Mouse (Mus musculus): ENCODE measurements at regions not wholly inside any gene's neighbourhood (a gene's known extent, or its start where the extent isn't known, plus 50 kb on each side); places are given as distances from the start of the nearest gene placed in this dataset.
A peak's percentile ranks its signal among the peaks of the same experiment; 100 is the strongest.

DNA sequence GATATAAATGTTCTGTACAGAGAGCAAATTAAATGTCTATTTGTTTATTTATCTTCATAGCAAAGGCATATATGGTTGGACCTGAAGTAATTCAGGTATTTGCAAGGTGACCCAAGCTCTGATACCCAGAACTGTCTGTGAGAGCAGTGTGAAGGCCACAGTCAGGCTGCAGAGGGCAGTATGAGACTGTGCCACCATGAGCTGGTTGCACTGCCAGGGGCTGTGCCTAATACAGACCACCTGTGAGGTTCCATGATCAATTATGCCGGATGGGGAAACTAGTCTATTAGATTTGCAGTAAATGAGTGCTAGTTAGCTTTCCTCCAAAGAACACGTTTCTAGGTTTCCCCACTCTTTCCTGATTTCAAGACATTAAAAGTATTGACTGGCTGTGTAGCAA, 207.5 kb downstream of the C1d start:
- DNase-seq = peak; percentile 37

DNA sequence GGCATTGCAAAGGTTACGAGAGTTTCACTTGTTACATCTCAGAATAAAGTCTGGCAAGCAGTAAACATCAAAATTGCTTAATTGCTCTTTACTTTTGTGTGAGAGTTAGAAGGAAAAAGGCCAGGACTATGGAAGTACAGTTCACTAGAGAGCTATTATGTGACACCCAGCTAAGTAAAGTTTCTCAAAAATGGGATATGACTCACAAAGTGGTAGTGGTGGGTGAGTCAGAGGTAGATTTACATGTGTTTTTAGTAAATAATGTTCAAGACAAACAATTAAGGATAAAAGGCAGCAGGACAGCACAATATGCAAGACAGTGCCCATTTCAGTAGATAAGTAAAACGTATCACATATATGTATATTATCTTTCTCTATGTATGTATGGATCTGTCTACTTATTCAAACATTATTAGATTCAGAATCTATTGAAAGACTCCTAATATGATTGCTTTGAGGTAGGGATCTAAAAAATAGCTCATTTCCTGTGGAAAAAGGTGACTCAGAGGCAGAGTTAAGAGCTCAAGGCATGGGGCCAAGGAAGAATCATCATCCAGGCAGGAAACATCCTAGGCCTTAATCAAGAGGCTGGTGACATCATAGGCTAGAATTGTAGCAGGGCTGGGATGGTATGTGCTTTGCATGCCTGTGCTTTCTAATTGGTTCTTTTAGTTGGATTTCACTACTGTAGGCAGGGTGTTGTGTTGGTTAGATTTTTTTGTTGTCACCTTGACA, 211.2 kb downstream of the C1d start:
- DNase-seq = peak; percentile 69

DNA sequence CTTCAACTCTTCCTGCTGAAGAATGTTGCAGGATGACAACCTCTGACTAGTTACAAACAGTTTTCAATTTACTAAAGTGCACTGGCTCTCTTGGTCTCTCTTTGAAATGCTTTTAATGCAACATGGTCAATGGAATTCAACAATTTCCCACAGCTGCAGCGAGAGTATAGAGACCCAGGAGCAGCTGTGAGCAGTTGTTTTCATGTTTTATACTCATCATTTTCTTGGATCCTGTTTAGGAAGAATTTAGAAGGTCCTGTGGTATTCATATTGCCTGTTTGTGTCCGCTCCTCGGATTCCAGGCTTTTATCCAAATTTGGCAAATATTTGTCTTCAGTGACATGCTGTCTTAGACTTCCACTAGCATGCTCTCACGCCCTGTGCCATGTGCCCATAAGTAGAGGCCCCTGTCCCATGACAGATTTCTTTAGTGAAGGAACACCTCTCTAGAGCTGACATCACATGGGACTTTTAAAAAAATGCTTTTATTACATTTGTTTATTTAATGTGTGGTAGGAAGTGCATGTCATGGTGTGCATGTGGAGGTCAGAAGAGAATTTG, 224.1 kb downstream of the C1d start:
- no peak for DNase-seq

DNA sequence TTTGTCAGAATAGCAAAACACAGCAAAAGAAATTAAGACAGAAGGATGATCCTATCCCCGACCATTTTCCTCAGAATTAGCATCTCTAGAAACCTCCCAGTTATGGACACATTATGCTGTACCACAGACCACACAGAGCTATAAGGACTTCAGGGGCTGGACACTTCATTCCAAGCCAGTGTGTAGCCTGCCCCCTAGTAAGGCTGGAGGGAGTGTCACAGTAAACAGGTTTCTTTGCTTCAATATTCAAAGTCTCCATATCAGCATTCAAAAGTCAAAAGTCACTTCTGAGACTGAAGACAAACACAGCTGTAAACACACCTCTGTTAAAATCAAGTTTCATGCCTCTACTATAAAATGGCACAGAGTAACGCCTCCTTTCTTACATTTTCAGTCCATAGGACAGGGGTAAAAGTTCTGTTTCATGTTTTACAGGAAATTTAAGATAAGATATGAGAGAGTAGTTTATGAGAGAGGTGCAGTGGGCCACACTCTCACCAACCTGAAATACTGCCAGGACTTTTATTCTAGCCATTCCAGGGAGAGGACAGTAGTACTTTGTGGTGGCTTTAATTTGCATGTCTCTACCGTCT, 226.6 kb downstream of the C1d start:
- no peak for DNase-seq

DNA sequence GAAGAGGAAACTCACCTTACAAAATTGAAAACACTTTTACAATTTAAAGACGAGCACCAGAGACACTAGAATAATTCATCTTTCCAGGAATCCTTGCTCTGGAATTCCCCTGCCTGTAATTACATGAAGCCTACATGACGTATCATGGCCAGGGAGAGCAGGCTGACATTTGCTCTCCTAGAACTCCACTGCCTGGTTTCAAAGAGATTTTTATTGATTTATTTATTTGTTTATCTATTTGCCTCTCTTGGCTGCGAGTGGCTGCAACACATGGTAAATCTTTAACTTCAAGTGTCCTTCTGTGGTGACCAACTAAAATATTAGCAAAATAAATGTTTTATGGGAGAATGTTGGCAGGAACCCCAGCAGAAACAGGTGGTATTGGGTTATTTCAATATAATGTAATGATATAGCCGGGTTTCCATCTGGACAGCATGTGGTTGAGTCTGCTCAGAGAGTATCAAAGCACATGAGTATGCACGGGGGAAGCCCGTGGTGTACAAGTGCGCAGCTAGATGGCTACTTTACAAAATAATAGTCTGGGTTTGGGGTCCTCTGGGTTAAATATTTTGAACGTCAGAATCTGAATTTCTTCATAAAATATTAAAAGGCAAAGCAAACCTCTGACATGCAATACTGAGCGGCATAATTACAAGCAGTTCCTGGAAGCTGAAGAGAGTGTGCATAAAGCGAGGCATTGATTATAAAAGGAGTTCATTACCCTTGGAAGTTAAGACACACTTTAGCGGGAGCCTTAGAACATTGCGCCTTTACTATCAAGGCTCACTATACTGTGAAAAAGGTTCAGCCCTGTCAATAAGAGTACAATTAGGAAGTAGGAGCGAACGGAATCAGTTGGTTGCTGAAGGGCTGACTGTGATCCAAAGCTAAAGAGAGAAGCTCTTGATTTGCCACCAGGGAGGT, 244.0 kb downstream of the C1d start:
- no peak for DNase-seq

DNA sequence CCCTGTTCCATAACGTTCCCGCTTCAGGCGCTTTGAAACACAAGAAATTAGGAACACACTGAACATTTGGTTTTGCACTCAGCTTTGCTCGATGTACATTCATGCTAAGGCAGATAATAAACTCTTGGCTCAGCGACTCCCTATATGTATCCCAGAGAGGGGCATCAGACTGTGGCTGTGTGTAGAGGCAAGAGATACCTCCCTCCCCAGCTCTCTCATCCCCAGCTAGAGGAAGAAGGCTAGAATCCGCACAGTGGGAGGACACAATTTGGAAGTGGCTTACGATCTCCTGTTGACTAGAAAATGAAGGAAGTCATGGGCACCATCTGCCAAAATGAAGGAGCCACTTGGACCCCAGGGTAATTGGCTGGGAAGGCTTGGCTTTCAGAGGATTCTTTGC, 244.7 kb downstream of the C1d start:
- no peak for DNase-seq

DNA sequence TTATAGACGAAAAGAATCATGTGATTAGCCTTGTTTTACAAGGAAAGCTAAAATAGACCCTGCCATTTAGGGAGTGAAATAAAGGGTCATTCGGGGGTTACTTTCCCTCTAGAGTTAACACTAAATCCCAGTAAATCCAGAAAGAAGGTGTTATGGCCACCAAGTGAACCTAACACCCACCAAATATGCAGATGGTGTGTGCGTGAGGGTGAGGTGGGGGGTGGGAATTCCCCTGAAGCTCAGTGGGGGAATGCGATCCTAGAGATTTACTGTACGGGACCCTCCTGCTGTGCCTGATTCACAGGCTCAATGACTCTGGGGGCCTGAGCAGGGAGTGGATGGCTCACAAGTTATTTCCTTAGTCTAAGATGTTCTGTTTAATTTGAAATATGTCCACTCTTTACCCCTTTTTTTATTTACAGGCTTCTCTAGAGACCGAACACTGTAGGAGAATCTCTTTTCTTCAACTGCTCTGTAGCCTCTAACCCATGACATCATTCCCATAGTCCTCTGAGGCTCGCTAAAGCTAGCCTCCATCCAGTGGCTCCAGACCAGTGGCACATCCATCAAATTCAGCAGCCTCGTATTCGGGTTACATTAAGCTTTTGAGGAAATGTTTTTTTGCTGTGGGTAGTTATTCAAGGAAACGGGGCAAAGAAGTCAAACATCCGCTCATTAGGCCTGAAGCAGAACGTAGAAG, 265.0 kb downstream of the C1d start:
- DNase-seq = no peak

DNA sequence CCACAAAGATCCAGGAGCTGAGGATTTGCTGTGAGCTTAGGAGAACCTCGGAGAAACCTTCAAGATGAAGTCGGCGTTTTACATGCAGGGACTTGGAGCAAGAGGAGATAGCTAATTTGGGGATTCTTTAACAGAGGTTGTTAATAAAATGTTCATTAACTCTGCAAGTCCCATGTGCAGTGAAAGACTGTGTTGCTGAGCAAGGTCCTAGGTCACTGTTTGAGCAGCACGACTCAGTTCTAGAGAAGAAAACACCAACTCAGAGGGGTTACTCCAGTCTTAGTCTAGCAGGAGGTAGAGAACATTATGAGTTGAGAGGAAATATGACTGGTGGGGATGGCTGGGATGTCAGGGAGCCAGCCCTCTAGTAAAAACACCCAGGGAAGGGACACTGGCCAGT, 265.9 kb downstream of the C1d start:
- DNase-seq = no peak

DNA sequence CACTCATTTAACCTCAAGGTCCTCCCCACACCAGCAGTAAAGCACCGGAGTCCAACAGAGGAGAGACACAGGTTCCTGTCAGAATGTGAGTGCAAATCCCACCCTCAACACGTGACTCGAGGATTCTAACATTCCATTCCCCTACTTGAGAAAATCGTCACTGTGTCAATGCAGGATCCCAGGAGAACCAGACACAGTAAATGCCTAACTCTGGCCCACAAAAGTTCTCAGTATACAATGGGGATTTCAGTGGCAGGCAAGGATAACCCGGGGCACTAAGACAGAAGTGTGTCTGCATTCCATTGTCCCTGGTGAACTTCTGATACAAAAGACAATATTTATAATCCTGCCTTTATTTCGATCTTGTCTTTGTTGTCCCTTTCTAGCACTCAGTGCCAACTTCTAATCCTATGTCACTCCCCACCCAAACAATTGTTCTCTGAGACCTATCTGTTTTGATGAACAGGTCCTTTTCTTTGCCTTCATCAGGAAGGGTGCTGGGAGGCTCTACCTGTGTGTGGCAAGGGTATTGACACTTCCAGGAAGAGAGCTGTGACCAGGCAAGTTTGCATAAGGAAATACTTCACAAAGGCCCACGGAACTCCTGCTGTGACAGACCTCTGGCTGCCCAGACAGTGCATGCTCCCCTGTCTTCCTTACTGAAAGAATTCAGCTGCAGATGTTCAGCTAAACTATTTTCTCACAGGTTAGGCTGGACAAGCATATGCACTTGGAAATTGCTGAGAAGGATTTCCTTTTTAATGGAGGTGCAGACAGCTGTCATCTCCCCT, 267.8 kb downstream of the C1d start:
- no peak for DNase-seq

DNA sequence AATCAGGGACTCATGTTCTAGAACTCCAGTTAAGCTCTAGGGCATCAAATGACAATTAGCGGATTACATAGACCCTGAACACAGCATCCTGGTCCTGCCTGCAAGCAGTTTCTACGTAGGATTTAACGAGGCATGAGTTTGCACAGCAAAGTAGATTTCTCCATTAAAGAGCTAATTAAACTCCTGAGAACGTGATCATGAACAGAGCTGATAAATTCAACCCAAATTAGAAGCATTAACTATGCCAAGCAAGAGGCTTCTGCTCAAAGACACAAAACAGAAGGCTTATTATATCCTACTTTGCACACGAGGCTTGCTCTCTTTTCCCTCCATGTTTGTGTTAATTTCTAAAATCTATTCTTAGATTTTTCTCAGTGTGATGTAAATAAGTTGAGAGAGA, 269.1 kb downstream of the C1d start:
- DNase-seq = no peak

DNA sequence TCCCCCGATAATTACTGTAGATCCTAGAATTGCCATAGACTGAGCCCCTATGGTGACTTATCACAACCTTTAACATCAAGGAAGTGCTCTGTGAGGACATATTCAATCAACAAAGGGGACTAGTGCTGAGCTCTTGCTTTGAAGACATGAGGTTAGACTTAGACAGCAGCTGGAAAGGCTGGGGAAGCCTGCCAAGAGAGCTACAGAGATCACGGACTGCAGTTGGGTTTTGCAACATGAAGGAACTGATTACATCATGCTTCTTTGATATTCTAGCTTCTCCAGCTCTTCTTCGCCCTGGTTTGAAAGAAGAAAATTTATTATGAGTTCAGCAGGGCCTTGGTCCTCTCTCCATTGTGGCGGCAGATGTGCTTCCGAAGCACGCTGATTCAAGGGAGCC, 271.2 kb downstream of the C1d start:
- peak; percentile 23 for DNase-seq

DNA sequence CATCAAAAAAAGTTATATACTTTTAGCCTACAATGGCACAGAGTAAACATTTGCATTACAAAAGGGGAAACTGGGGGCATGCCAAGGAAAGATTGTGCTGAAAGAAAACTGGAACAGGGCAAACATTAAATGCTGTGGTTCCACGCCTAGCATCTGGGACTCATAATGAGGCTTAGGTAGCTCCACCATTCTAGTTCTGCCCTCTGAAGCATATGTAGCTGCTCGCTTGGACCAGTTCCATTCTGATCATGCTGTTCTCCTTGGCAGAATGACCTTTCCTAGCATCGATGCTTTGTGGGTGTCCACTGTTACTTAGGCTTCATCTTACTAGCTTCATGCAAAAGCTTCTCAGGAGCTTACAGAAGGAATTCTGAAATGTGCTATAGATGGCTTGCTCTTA, 276.3 kb downstream of the C1d start:
- DNase-seq = no peak

DNA sequence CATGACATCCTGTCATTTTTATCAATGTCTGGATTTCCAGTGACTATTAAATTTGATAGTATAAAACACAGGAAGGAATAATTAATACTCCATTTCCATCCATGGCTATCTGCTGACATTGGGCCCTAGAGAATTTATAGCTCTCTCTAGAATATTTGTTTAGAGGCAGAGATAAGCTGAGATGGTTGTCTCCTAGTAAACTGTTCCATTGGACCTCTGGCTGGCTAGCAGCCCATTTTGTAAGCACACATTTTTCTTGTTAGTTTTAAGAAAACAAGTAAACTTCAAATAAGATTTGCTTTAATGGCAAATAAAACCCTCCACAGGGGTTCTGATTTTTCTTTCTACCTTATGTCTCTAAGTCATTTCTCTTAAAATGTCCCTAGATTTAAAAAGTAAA, 288.9 kb downstream of the C1d start:
- no peak for DNase-seq

DNA sequence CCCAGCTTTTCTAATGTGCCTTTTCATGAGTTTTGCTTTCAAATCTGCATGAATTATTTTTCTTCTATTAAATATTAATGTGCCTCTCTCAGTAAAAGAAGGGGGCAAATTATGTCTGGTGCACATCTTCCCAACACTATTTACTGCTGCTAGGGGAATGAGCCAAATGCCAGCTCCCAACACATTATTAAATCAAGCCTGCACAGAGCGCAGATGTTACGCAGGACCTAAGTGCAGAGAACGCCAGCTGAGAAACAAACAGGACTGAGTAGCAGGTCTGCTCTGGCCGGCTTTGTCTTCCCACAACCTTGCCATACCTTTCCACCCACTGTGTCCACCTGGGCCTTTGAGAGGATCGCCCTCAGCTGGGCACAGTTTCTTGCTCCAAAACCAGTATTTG, 291.8 kb downstream of the C1d start:
- DNase-seq = no peak

DNA sequence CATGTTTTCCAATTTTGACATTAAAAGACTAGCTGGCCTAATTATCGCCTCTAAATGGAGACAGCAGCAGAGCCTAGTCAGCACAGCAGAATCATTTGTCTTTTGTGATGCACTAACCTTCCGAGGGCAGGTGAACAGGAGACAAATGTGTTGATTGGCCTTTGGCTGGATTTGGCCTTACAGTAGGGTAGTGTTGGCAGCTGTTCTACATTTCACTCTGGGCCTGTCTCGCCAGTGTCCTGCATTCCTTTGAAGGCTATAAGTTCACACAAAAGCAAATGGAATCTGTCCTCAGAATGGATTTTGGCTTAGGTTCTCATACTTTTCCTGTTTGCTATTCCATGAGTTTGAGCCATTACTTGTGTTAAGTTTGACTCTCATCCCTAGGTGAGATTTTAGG, 297.9 kb downstream of the C1d start:
- DNase-seq = no peak

DNA sequence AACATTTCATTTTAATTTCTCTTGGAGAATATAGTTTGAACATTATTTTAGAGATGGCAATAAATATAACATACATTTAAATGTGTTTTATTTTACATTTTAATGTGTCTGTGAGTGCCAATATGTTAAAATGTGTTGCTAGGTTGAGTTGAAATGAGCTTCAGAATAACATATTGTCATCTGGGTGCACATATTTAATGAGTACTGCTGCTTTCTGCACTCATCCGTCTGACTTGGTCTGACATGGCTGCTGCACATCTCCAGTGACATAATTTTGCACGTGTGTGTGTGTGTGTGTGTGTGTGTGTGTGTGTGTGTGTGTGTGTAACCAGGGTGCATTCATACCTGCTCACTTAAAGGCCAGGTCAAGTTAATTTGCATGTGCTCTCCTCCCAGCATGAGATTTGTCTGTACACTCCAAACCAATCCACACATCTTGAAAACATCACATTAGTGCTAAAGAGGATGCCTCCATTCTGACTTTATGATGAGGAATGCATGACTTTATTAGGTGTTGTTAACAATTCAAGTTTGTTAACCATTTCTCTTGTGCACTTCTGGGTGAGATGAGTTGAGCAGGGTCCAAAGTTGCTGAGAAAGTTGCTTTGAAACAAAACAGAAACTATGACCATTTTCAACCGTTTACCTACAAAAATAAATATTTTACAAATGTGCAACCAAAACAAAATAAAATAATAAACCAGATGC, 334.6 kb downstream of the C1d start:
- no peak for DNase-seq

DNA sequence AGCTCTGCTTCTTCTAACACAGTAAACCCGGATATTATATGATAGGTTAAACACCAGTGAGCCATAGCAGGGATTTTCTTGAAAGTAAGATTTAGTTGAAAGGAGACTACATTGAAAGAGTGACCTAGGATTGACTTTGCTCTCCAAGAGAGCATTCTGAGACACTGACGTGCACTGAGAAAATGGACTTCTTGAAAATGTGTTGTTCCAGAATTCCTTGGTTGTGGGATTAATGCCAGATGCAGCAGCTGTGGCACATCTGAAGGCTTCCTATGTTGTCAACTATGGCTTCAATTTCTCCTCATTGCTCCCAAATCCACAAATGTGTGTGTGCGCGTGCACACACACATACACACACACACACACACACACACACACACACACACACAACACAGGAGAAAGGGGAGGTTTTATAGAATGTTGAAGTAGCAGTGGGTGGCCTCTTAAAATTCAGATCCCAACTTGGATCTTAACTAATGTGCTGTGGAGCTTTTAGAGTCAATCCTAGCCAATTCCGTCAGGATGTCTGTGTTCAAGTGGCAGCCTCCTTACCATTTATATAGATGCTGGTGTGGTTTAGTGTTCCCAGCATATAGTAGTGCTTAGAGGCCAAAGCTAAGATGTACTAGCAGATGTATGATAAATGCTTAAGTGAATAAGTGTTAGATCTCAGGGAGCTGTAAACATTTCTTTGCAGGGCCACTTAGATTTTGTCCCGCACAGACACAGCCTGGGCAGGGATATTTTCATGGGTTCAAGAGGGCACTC, 346.5 kb downstream of the C1d start:
- DNase-seq = peak; percentile 63

DNA sequence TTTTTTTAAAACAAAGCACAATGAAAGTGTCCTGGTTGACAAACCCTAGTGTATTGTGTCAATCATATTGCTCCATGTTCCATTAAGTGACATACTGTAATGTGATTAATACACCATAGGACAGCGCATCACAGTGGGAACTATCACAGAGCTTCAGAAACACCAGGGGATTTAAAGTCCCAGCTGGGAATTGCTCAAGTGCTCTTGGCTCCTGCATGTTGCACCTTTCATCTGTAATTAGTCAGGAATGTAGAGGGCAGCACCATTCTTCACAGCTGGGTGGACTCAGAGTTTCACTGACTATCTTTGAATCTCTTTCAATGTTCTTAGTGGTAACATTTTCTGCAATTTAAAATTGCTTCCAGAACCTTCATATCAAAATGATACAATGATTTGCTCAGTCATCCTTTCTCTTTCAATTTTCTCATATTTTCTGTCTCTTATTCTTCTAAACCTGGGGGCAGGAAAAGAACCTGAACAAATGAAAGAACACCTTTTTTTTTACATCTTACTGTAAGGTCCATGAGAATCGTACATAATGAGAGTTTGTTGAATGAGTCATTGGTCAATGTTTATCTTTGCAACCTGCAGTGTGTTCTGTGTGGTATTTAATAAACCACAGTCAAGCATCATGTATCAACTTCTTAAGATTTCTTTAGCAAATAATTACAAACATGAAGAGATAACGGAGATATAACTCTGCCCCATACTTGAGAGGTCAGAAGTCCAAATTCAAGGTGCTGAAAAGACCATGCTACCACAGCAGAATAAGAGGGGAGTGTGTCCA, 333.0 kb downstream of the Etaa1 start:
- no peak for DNase-seq

DNA sequence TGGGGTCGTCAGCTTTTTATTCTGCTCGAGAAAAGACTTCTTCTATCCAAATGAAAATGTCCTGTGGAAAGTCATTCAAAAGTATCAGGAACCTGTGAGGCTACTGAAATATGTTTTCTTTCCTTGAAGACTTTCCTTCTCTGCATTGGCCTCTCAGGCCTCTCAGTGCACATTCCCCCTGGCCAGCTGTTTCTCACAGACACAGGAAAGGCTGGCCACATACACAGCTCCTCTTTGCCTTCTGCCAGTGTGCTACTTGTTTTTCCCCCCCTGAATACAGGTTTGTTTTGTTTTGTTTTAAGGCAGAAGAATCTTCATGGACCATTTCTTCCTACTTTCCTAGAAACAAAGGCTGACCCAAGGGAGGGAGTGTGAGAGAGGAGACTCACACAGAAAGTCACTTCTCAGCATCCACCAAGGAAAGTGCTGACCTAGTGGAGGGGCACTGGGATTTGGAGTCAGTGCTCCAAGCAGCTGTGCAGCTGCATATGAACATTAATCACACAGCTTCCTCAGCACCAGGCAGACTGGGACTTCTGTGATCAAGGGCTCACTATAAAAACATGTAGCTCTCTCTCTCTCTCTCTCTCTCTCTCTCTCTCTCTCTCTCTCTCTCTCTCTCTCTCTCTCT, 324.0 kb downstream of the Etaa1 start:
- DNase-seq = peak; percentile 7
